Mouse (Mus musculus): ENCODE measurements at regions not wholly inside any gene's neighbourhood (a gene's known extent, or its start where the extent isn't known, plus 50 kb on each side); places are given as distances from the start of the nearest gene placed in this dataset.

- no peak for DNase-seq (ENCODE audit: low spot score in 2 of 2)
Observed at GRCm38 (mm10) chr5:75248279-75248678, 96.2 kb downstream of the Pdgfra start.

DNA sequence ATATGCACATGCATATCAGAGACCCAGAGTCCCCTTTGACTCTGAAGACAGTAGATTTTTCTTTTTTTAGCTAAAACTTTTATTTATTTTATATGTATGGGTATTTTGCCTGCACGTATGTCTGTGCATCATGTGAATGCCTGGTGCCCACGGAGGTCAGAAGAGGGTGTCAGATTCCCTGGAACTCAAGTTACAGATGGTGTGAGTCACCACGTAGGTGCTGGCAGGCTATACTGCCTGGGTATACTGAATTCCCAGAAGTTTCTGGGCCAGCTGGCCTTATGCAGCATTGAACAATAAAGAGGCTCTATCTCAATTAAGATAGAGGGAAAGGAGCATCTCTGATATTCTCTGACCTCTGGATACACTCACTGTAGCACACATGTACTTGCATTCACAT lies 97.6 kb downstream of the Pdgfra start:
- DNase-seq (ENCODE audit: low spot score in 2 of 2), result no peak

DNA sequence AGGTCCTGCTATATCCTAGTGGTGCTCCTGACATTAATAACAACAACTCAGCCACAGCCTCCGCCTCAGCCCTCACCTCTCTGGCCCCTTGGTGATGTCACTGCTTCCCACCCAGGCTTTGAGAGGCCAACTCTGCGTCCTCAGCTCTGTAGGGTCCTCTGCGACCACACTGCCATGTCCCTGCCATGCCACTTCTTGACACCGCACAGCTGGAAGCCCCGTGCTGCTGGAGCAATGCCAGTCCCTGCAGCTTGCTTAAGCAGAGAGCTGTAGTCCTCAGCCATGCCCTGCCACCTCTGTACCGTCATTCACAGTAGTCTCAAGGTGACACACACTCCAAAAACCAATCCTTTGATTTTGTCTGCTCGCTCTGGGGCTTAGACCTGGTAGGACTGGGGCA lies 101.3 kb downstream of the Pdgfra start:
- DNase-seq (ENCODE audit: low spot score in 2 of 2), result no peak

GRCm38 (mm10) chr5:75253830-75254229 lies 101.7 kb downstream of the Pdgfra start:
- DNase-seq (ENCODE audit: low spot score in 2 of 2), result no peak

DNA sequence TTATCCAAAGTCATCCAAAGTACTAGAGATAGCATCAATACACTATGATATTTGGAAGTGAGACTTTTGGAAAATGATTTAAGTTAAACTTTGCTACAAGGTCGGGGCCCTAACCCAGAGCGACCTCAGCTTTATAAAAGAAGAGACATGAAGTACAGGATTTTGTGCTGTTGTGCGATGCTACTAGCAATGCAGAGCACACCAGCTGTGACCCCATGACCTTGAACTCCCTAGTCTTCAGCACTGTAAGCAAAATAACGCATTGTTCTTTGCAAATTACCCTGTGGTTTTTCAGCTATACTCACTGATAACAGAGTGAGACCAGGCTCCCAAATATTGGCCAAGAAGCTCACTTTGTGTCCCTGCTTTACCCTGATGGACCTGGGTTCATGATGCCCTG lies 104.1 kb downstream of the Pdgfra start:
- no peak for DNase-seq (ENCODE audit: low spot score in 2 of 2)

GRCm38 (mm10) chr5:75257067-75257466 lies 105.0 kb downstream of the Pdgfra start:
- DNase-seq (ENCODE audit: low spot score in 2 of 2), result no peak

DNA sequence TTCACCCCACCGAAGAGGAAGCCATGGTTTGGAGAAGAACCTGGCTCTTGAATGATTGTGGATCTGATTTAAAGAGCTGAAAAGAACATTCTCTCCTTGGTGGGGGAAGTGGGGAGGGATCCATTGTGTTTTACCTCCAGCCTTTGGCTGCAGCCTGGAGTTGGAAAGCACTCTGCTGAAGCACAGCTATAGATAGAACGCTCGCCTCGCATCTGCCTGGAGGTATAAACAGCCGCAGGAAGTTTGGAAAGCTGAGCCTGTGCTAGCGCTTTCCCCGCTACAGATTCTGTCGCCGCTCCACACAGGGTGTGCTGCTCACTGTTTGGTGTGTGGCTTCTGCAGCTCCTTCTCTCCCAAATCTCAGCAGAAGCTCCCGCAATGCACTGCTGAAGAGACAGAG lies 108.2 kb downstream of the Pdgfra start:
- no peak for DNase-seq (ENCODE audit: low spot score in 2 of 2)

DNA sequence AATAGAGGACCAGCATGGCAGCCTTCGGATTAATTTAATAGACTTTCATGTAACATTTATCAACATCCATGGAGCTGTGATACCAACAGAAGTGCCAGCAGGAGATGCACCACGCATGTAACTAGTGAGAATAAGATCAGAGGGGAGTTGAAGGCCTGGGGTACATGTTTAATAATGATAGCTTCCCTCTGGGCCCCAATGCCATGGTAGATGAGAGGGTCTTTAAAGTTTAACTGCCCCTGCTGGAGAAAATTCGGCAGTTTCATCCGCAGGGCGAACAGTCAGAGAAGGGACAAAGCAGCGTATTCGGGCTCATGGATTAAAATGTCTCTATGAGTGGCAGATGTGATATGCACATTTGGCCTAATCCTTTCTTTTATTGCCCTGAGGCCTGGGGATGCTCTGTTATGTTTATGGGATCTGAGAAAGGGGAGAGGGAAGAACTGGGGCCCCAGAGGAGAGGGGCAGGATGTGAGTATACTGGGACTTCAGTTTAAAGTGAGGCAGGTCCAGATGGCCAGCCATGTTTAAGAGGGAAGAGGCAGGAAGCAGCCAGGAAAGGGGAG lies 114.1 kb downstream of the Pdgfra start:
- no peak for DNase-seq (ENCODE audit: low spot score in 2 of 2)

- DNase-seq (ENCODE audit: low spot score in 2 of 2), result no peak
Observed at GRCm38 (mm10) chr5:75266871-75267270, 114.8 kb downstream of the Pdgfra start.

GRCm38 (mm10) chr5:75267766-75268165 lies 115.7 kb downstream of the Pdgfra start:
- no peak for DNase-seq (ENCODE audit: low spot score in 2 of 2)

- no peak for DNase-seq (ENCODE audit: low spot score in 2 of 2)
Observed at GRCm38 (mm10) chr5:75278041-75278440, 125.9 kb downstream of the Pdgfra start.

DNA sequence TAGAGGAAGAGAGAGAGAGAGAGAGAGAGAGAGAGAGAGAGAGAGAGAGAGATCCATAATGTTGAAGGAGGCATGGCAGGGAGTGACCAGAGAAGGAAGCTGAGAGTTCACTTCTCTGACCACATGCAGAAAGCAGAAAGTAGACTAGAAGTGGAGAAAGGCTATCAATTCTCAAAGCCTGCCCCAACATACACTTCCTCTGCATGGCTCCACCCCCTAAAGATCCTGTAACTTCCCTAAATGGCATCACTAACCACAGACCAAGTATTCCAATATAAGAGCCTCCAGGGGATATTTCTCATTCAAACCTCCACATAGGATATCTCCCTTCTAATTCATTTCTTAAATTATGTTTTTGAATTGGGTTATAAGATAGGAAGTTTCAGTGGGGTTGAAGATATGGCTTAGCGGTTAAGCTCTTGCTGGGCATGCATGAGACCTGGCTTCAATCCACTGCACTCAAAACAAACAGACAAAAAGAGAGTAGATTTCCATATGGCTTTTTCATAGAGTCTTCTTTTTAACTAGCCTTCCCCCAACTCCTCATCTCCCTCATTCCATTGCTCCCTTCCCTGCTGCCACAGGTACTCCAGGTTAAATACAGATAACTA lies 127.6 kb downstream of the Pdgfra start:
- DNase-seq (ENCODE audit: low spot score in 2 of 2), result no peak

- DNase-seq (ENCODE audit: low spot score in 2 of 2), result no peak
Observed at GRCm38 (mm10) chr5:75280698-75281097, 128.6 kb downstream of the Pdgfra start.

GRCm38 (mm10) chr5:75281510-75281909 lies 129.4 kb downstream of the Pdgfra start:
- DNase-seq (ENCODE audit: low spot score in 2 of 2), result no peak

DNA sequence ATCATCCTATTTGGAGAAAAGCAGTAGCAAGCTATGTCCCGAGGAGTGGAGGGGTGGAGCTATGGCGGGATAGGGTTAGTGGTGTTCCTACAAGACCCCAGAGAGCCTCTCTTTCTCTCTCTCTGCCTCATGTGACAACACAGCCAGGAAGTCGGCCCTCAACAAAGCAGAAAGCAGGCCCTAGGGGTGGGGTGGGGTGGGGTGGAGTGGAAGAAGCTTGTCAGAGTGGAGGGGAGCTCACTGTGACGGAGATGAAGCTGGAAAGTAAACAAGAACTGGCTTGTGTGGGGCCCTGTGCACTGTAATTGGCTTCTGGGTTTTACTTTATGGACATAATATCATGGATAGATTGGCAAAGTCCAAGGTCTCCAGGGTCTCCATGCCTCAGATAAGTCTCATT lies 130.5 kb downstream of the Pdgfra start:
- no peak for DNase-seq (ENCODE audit: low spot score in 2 of 2)

- DNase-seq (ENCODE audit: low spot score in 2 of 2), result no peak
Observed at GRCm38 (mm10) chr5:75283841-75284240, 131.7 kb downstream of the Pdgfra start.

DNA sequence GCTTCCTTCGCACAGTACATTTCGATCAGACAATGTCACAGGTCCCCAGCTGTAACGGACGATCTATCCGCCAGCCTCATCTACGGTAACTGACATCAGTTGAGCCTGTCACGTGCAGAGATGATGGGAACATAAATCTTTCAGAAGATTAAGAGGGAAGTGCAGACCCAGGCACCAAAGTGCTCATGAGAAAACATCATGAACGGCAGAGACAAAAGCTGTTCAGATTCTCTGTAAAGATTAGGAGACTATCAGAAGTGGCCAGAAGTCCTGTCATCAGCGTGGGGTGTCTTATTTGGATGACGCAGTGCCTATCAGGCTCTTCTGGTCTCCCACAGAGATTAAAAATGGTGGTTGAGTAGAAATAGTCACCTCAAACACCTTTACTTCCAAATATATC lies 133.9 kb downstream of the Pdgfra start:
- DNase-seq (ENCODE audit: low spot score in 2 of 2), result no peak

- DNase-seq (ENCODE audit: low spot score in 2 of 2), result no peak
Observed at GRCm38 (mm10) chr5:75295676-75296075, 143.6 kb downstream of the Pdgfra start.

DNA sequence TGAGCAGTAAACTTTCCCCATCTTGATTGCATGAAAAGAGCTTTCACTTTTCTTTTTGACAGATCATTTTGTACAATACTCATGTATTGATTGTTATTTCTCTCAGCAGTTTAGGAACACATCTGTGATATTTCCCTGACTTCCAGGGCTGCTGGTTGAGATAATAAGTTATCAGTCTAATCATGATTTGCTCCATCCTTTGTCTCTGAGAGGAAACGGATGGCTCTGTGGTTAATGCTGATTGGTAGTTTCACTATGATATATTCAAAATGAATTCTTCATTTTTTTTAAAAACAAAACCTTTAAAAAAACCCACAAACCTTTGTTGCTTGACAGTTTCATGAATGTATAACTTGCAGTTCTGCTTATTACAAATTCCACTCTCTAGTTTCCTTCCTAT lies 160.8 kb downstream of the Pdgfra start:
- DNase-seq (ENCODE audit: low spot score in 2 of 2), result no peak

DNA sequence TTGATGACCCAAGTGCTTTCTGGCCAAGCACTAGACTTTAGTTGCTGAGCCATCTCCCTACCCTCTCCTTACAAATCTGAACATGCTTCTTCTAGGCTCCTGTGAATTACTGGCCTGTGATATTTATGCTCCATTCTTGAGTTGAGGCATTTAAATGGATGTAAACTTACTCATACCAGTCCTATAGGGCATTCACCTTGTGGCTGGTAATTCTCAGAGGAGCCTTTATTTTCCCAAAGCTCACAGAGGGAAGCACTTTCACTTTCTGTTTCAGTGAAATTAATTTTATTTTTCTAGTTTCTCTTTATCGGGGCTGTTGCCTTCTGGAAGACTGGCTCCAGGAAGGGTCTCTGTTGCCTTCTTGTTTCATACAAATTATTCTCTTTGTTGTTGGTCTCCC lies 163.9 kb downstream of the Pdgfra start:
- no peak for DNase-seq (ENCODE audit: low spot score in 2 of 2)

DNA sequence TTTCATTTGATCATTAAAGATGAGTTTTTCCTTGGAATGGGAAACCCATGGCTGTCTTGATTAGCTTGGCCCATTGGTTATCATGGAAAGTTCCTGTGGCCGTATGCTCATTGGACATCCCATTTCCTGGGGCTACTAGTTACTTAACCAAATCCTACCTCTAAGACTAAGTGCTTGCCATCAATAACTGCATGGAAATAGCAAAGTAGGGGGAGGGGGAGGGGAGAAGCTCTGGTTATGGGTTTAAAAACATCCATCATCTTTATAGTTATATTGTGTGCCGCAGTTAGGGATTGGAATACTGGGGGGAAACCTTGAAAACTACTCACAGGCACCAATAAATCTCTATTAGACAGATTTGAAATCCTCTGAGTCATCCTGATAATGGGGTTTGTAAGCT lies 168.4 kb downstream of the Pdgfra start:
- DNase-seq (ENCODE audit: low spot score in 2 of 2), result no peak

DNA sequence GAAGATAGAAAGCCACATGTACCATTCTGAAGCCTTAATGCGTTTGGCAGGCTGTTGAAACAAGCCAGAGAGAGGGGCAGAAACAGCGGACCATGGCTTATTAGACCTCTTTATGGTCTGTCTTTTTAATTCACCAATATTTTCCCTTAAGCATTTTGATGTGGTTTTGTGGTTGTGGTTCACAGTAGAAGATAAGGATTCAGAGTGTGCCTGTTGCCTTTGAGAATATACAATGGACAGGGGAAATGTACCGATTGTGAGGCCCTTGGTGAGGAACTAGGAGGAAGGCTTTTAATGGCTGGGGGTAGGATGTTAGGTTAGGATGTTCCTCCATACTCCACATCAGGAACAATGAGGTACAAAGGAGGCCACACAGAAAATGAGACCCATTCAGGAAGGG lies 182.0 kb downstream of the Pdgfra start:
- DNase-seq (ENCODE audit: low spot score in 2 of 2), result no peak

DNA sequence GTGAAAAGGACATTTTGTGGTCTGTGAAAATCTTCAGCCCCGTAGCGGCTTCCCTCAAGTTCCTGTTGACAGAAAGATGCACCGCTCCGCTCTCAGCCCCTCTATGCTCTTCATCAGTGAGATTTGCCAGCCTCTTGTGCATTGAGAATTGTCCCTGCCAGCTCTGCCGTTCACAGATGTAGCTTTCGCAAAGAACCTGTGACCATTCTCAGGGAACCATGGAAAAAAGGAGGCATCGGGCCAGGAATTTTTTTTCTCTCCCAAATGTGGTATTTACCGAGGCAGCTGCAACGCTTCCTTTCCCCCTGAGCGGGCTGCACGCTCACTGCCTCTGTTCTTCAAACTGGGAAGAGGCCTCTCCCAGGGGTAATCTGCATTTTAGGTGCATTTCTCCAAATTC lies 184.4 kb downstream of the Pdgfra start:
- no peak for DNase-seq (ENCODE audit: low spot score in 2 of 2)

- DNase-seq (ENCODE audit: low spot score in 2 of 2), result no peak
Observed at GRCm38 (mm10) chr5:75338439-75338838, 186.3 kb downstream of the Pdgfra start.
